10 mouse cellular contexts compared by ENCODE assay signal in genomic region chr19:28452951-28453520, GRCm38 (mm10).
A peak's percentile ranks its signal among the peaks of the same experiment; 100 is the strongest.
DNase-seq lines count a peak whose midpoint lies in the region; ATAC-seq lines count a peak whose summit lies in the region.
"Had no signal": no experiment of that assay in that cellular context is flagged by ENCODE, and none has a peak within 500 bp of the region (broad histone marks: within the 10 kb centered on the region; RNA-seq: fewer than 3 reads in every experiment).

No protein-coding gene starts in this region.

- H3K9me3 ChIP-seq in limb, embryonic 12.5 days = no peaks in the 10 kb centered on the region
- no peaks in the 10 kb centered on the region for H3K9me3 ChIP-seq in intestine, embryonic 15.5 days
- H3K9me3 ChIP-seq: liver, embryonic 15.5 days; stomach, embryonic 15.5 days had no signal

- peaks cover 28% of the 10 kb centered on the region for H3K4me1 ChIP-seq in limb, embryonic 12.5 days (replicated peaks)
- H3K4me1 ChIP-seq in intestine, embryonic 15.5 days (replicated peaks) = 0 out of 2 replicates have a peak, but pooled peaks cover 3% of the 10 kb centered on the region
- H3K4me1 ChIP-seq: liver, embryonic 15.5 days; stomach, embryonic 15.5 days had no signal

- peak overlapping the region; percentile 29; the same call in 1 of the 2 replicates for H3K4me2 ChIP-seq in limb, embryonic 12.5 days
- H3K4me2 ChIP-seq in intestine, embryonic 15.5 days (replicated peaks) = no peak overlapping the region
- H3K4me2 ChIP-seq: liver, embryonic 15.5 days; stomach, embryonic 15.5 days had no signal

- H3K27me3 ChIP-seq in limb, embryonic 12.5 days = no peaks in the 10 kb centered on the region
- no peaks in the 10 kb centered on the region for H3K27me3 ChIP-seq in intestine, embryonic 15.5 days (replicated peaks)
- H3K27me3 ChIP-seq: liver, embryonic 15.5 days; stomach, embryonic 15.5 days had no signal

- no peak overlapping the region for H3K27ac ChIP-seq in limb, embryonic 12.5 days
- H3K27ac ChIP-seq in intestine, embryonic 15.5 days = no peak overlapping the region
- H3K27ac ChIP-seq: liver, embryonic 15.5 days; stomach, embryonic 15.5 days had no signal

- ATAC-seq in limb, embryonic 12.5 days (ENCODE audit: insufficient number of reproducible peaks, insufficient read depth, low FRiP score, low TSS enrichment, low read depth) = no peak
- no peak for ATAC-seq in intestine, embryonic 15.5 days

- no peak overlapping the region for H3K9ac ChIP-seq in limb, embryonic 12.5 days (replicated peaks)
- H3K9ac ChIP-seq in intestine, embryonic 15.5 days = no peak overlapping the region
- H3K9ac ChIP-seq: liver, embryonic 15.5 days; stomach, embryonic 15.5 days had no signal

- WGBS in limb, embryonic 12.5 days = 24% methylated on average over 12 of the region's 12 CpGs
- WGBS in intestine, embryonic 15.5 days = 61% methylated on average over 12 of the region's 12 CpGs

- H3K36me3 ChIP-seq in limb, embryonic 12.5 days = no peaks in the 10 kb centered on the region
- H3K36me3 ChIP-seq in intestine, embryonic 15.5 days = no peaks in the 10 kb centered on the region
- H3K36me3 ChIP-seq: liver, embryonic 15.5 days; stomach, embryonic 15.5 days had no signal

- no peak overlapping the region for H3K4me3 ChIP-seq in limb, embryonic 12.5 days (replicated peaks)
- H3K4me3 ChIP-seq in intestine, embryonic 15.5 days (replicated peaks) = no peak overlapping the region
- H3K4me3 ChIP-seq: liver, embryonic 15.5 days; stomach, embryonic 15.5 days had no signal

- peak; percentile 30 for DNase-seq in kidney, adult 18-20 months
- DNase-seq in kidney, postnatal 36 days = no peak
- DNase-seq in frontal cortex, adult 2 months (ENCODE audit: extremely low spot score in 1 of 2, low spot score in 1 of 2) = peak; percentile 14 to 40
- peak; percentile 20 to 51 for DNase-seq in right cerebral cortex, postnatal 36 days (ENCODE audit: low spot score in 2 of 2)
- DNase-seq in lung, postnatal 36 days = no peak
- no peak for DNase-seq in adrenal gland, adult 18-20 months (ENCODE audit: low spot score in 2 of 2)

Comparison
In these comparisons a context has a peak if more than half of its experiments do, and no peak if none do; other contexts are left out.
1. DNase-seq: peak in kidney, adult 18-20 months (single experiment), frontal cortex, adult 2 months (2 of 2) and right cerebral cortex, postnatal 36 days (2 of 2); none in kidney, postnatal 36 days (0 of 2), lung, postnatal 36 days (single experiment) and adrenal gland, adult 18-20 months (0 of 2).